Mouse (Mus musculus) stomach, embryonic 15.5 days (tissue): ENCODE measurements around the gene Tst. TPM values are rescaled to one million over a fixed set of nuclear protein-coding genes. Genes with fewer than 3 reads are reported as not detected.
A peak's percentile ranks its signal among the peaks of the same experiment; 100 is the strongest.

Source experiments
- ATAC-seq: fragments of 200-750 bp; cut with Nextera tagmentation; 2 replicates; pipeline ENCODE4 v1.8.0; 2017; ENCODE audit warnings: low read depth, moderate number of reproducible peaks, moderate TSS enrichment; ENCODE audit not compliant: insufficient read depth, low FRiP score
- H3K27ac ChIP-seq: fragments of 300-500 bp; sonication (generic); 2 replicates; pipeline ENCODE4 v1.5.1; 2015; ENCODE audit warnings: mild to moderate bottlenecking, inconsistent platforms
- H3K27me3 ChIP-seq: fragments of 300-500 bp; sonication (generic); replicated peaks from 2 replicates; pipeline ENCODE4 v1.6.1; 2015; ENCODE audit warnings: inconsistent platforms
- H3K36me3 ChIP-seq: fragments of 300-500 bp; sonication (generic); 2 replicates; pipeline ENCODE4 v1.6.1; 2015; ENCODE audit warnings: inconsistent platforms
- H3K4me1 ChIP-seq: fragments of 300-500 bp; sonication (generic); 2 replicates; pipeline ENCODE4 v1.6.1; 2015; ENCODE audit warnings: inconsistent platforms
- H3K4me2 ChIP-seq: fragments of 300-500 bp; sonication (generic); 2 replicates; pipeline ENCODE4 v1.6.1; 2015; ENCODE audit warnings: mild to moderate bottlenecking, inconsistent platforms
- H3K4me3 ChIP-seq: fragments of 300-500 bp; sonication (generic); replicated peaks from 2 replicates; pipeline ENCODE4 v1.5.1; 2015; ENCODE audit warnings: inconsistent platforms
- H3K9ac ChIP-seq: fragments of 300-500 bp; sonication (generic); 2 replicates; pipeline ENCODE4 v1.6.1; 2015; ENCODE audit warnings: inconsistent platforms
- H3K9me3 ChIP-seq: fragments of 300-500 bp; sonication (generic); 2 replicates; pipeline ENCODE4 v1.6.1; 2016; ENCODE audit warnings: inconsistent platforms
- WGBS: fragments of 180-500 bp; shearing (Covaris S2); methylation state at CpG from one replicate; pipeline ENCODE4 v1.1.7; 2015; 5-methylcytosine and 5-hydroxymethylcytosine counted together
- polyA plus RNA-seq: library from polyadenylated mRNA; unstranded; fragments of >200 nt; fragmentation: Nextera tagmentation; extraction: Ambion mirVana; gene quantifications from 2 replicates; pipeline ENCODE4 v1.2.1, GENCODE M21; 2015

Gene Tst
- polyA plus RNA-seq, 1 experiment from 2014 or later, result 89.8 TPM

DNA sequence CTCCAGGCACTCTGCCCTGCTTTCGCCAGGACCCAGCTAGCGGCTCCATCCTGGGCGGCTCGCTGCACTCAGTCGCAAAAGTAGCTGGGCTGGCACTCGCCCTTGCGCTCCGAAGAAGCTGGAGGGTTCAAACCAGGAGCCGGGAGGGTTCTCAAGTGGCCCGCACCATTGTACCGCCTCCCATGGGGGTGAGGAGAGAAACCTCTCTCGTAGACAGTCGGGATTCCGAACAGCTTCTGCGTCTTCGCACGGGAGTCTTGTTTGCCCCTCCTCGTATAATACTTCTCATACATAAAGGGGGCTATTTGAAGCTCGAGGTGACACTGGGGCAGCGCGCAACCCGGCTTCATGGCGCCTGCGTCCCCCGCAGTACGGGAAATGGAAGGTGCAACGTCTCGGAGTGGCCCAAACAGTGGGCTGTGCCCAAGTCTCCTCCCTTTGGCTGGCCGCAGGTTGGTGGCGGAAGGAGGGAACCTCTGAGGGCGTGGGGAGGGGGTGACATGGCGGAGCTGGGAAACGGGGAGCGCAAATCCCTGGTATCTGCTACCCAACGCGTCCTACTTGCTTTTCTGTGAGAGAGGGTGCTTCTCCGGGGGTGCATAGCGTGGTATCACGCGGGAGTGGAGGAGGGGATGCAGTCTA lies 707 bp upstream of the Tst start, which contains the start of gene Mpst:
Gene Mpst (plus strand): TSS at position 124 of the 642 bp plus-strand sequence.
- under 1% methylated on average over 40 of the region's 40 CpGs for WGBS
- no peaks in the 10 kb centered on the region for H3K9me3 ChIP-seq
- peak within 1 kb of the TSS; percentile 99 for H3K27ac ChIP-seq
- H3K4me3 ChIP-seq, result peak within 1 kb of the TSS; percentile 79
- peak; percentile 79 for ATAC-seq
- no peaks in the 10 kb centered on the region for H3K36me3 ChIP-seq
- peaks cover 16% of the 10 kb centered on the region; the same call in 1 of the 2 replicates for H3K27me3 ChIP-seq
- H3K4me1 ChIP-seq, result peaks cover 51% of the 10 kb centered on the region
- peak within 1 kb of the TSS; percentile 53 for H3K9ac ChIP-seq
- peak within 1 kb of the TSS; percentile 90 for H3K4me2 ChIP-seq

DNA sequence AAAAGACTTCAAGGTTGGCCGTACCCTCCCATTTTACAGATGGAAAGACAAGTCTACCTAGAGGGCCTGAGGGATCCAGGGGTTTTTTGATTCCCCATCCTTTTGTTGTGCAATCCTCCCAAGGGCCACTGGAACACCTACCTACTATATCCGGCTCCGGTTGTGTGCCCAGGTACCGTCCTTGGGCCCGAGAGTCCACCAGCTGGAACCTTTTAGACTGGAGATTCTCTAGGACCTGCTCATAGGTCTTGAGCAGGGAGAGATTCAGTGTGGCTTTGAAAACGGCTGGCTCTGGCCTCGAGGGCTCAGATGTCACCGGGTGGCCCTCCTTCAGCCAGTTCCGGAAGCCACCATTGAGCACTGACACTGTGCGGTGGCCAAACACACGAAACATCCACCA lies 609 bp downstream of the Tst start:
- 47% methylated on average over 11 of the region's 11 CpGs for WGBS
- peak overlapping the region; percentile 99 for H3K27ac ChIP-seq
- peaks cover 5% of the 10 kb centered on the region; the same call in 1 of the 2 replicates for H3K27me3 ChIP-seq
- no peaks in the 10 kb centered on the region for H3K9me3 ChIP-seq
- peak overlapping the region; percentile 79 for H3K4me3 ChIP-seq
- peak overlapping the region; percentile 53; the same call in 1 of the 2 replicates for H3K9ac ChIP-seq
- no peak for ATAC-seq
- peak overlapping the region; percentile 90 for H3K4me2 ChIP-seq
- no peaks in the 10 kb centered on the region for H3K36me3 ChIP-seq
- peaks cover 51% of the 10 kb centered on the region for H3K4me1 ChIP-seq

GRCm38 (mm10) chr15:78403896-78404295 lies 1.8 kb downstream of the Tst start:
- ATAC-seq, result no peak
- Histone ChIP-seq H3K9ac (no peak overlapping the region), H3K4me3 (peak overlapping the region; percentile 13; the same call in 1 of the 2 replicates), H3K27ac (peak overlapping the region; percentile 74), H3K9me3 (no peaks in the 10 kb centered on the region), H3K27me3 (no peaks in the 10 kb centered on the region), H3K4me1 (peaks cover 49% of the 10 kb centered on the region), H3K36me3 (no peaks in the 10 kb centered on the region), H3K4me2 (peak overlapping the region; percentile 90)
- WGBS, result 33% methylated on average over 1 of the region's 1 CpGs

DNA sequence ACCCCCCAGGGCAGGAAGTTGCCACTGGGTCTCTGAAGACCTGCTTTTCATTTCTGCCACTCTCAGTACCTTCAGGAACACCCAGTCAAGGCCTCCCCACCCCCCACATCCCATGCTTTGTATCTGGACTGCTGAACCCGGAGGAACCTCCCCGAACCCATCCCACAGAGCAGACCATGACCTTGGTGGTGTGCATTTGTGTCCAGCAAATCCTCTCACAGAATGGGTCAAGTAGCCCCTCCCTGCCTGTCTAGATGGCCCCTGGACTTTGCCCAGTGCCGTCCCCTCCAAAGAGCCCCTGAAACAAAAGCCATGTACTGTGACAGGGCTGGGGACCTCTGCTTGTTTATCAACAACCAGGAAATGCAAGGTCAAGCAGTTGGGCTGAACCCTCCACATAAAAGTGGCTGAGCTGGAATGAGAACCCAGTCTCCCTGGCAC lies 2.4 kb downstream of the Tst start:
- Histone ChIP-seq H3K4me2 (peak overlapping the region; percentile 90), H3K9me3 (no peaks in the 10 kb centered on the region), H3K27me3 (no peaks in the 10 kb centered on the region), H3K27ac (peak overlapping the region; percentile 74), H3K9ac (no peak overlapping the region), H3K4me1 (peaks cover 49% of the 10 kb centered on the region), H3K36me3 (no peaks in the 10 kb centered on the region), H3K4me3 (peak overlapping the region; percentile 13; the same call in 1 of the 2 replicates)
- 48% methylated on average over 3 of the region's 3 CpGs for WGBS
- no peak for ATAC-seq

DNA sequence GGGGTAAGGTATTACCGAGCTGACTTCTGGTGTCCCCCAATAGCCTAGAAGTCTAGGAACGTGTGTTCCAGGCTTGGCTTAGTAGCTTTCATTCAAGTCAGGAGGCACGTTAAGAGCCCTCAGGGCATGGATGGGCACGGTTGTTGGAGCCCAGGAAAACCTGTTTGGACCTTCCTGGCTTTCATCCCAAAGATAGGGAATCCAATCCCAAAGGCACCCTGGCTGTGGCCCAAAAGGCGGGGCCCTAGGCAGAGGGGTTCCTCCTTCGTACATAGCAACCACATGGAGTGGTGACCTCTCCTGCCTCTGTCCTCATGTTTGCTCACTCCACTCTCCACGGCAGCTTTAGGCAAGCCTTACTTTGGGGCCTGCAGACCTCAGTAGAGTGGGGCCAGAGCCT lies 3.3 kb downstream of the Tst start:
- no peak overlapping the region for H3K9ac ChIP-seq
- peak overlapping the region; percentile 74 for H3K27ac ChIP-seq
- no peak overlapping the region for H3K4me3 ChIP-seq
- ATAC-seq, result no peak
- peaks cover 47% of the 10 kb centered on the region for H3K4me1 ChIP-seq
- 61% methylated on average over 7 of the region's 7 CpGs for WGBS
- no peaks in the 10 kb centered on the region for H3K27me3 ChIP-seq
- no peaks in the 10 kb centered on the region for H3K9me3 ChIP-seq
- H3K4me2 ChIP-seq, result peak overlapping the region; percentile 90
- H3K36me3 ChIP-seq, result no peaks in the 10 kb centered on the region

DNA sequence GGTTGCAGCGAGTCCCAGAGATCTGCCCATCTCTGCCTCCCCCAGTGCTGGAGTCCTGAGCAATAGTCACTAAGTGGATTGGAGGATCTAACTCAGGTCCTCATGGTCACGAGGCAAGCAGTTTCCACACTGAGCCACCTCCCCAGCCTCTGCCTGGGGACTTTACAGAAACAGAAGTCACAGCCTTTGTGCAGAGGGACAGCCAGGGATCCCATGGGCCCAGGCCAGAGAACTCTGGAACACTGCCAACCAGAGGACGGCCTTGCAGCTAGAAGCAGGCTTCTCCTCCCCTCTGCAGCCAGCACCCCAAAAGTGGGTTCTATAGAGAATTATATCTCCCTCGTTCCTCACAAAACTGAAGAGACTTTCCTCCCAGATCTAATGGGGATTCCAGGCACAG lies 3.8 kb downstream of the Tst start:
- Histone ChIP-seq H3K36me3 (no peaks in the 10 kb centered on the region), H3K27me3 (no peaks in the 10 kb centered on the region), H3K4me3 (no peak overlapping the region), H3K9ac (no peak overlapping the region), H3K27ac (peak overlapping the region; percentile 74), H3K9me3 (no peaks in the 10 kb centered on the region), H3K4me1 (peaks cover 42% of the 10 kb centered on the region), H3K4me2 (0 out of 2 replicates have a peak overlapping the region, but pooled peaks have one; percentile 90)
- no peak for ATAC-seq
- 52% methylated on average over 4 of the region's 4 CpGs for WGBS

- Histone ChIP-seq H3K4me2 (0 out of 2 replicates have a peak overlapping the region, but pooled peaks have one; percentile 90), H3K27me3 (no peaks in the 10 kb centered on the region), H3K9me3 (no peaks in the 10 kb centered on the region), H3K36me3 (no peaks in the 10 kb centered on the region), H3K4me3 (no peak overlapping the region), H3K4me1 (peaks cover 41% of the 10 kb centered on the region), H3K9ac (no peak overlapping the region), H3K27ac (peak overlapping the region; percentile 74; the same call in 1 of the 2 replicates)
- 71% methylated on average over 6 of the region's 6 CpGs for WGBS
- ATAC-seq, result no peak
Observed at GRCm38 (mm10) chr15:78401345-78401744, 4.4 kb downstream of the Tst start.

- H3K27me3 ChIP-seq, result no peaks in the 10 kb centered on the region
- H3K4me2 ChIP-seq, result no peak within 1 kb of the TSS
- H3K27ac ChIP-seq, result no peak within 1 kb of the TSS
- no peak within 1 kb of the TSS for H3K9ac ChIP-seq
- H3K4me1 ChIP-seq, result no peaks in the 10 kb centered on the region
- no peaks in the 10 kb centered on the region for H3K36me3 ChIP-seq
- 80% methylated on average over 8 of the region's 8 CpGs for WGBS
- H3K9me3 ChIP-seq, result no peaks in the 10 kb centered on the region
- no peak for ATAC-seq
- no peak within 1 kb of the TSS for H3K4me3 ChIP-seq
Observed at GRCm38 (mm10) chr15:78395478-78395962, 10.2 kb downstream of the Tst start, which contains the start of gene Tex33. TSS of gene Tex33 (minus strand) at chr15:78395912.

DNA sequence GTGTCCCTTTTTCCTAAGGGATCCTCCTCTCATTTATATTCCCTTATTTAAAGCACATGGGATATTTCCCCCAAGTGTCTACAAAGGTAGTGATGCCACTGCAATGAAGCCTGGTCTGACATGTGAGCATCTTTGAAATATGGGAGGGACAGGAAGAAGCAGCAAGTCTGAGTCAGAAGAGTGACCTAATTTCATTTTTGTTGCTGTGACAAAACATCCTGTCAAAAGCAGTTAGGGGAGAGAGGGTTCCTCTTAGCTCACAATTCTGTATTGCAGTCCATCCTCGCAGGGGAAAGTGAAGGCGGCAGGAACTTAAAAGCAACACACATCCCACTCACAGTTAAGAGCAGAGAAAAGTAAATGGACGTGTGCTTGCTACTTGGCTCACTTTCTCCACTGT lies 14.9 kb downstream of the Tst start:
- Histone ChIP-seq H3K27me3 (no peaks in the 10 kb centered on the region), H3K4me1 (no peaks in the 10 kb centered on the region), H3K27ac (no peak overlapping the region), H3K9me3 (no peaks in the 10 kb centered on the region), H3K4me3 (no peak overlapping the region), H3K4me2 (no peak overlapping the region), H3K9ac (no peak overlapping the region), H3K36me3 (no peaks in the 10 kb centered on the region)
- no peak for ATAC-seq
- WGBS, result 74% methylated on average over 3 of the region's 3 CpGs

DNA sequence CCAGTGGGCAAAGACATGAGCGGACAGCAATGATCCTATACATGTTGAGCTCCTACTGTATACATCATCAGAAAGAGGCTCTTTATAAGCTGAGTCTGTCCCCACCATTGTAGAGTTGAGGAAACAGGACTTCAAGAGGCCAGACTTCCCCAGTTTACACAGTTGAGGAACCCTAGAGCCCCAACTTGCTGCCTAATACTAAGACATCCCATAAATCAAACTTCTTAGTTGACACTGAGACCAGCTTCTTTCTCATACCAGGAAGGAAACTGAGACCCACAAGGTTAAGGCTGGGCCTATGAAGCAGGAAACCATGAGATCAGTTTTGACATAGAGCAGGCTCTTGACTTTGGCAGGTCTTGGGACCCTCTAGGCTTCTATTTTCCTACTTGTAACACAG lies 20.1 kb downstream of the Tst start:
- no peaks in the 10 kb centered on the region for H3K4me1 ChIP-seq
- no peak for ATAC-seq
- H3K9ac ChIP-seq, result no peak overlapping the region
- no peak overlapping the region for H3K4me2 ChIP-seq
- H3K27ac ChIP-seq, result no peak overlapping the region
- no peaks in the 10 kb centered on the region for H3K9me3 ChIP-seq
- no peaks in the 10 kb centered on the region for H3K36me3 ChIP-seq
- WGBS, result 92% methylated on average over 1 of the region's 1 CpGs
- H3K27me3 ChIP-seq, result no peaks in the 10 kb centered on the region; the same call in 1 of the 2 replicates
- no peak overlapping the region for H3K4me3 ChIP-seq

GRCm38 (mm10) chr15:78384220-78385116 lies 21.2 kb downstream of the Tst start:
- Histone ChIP-seq H3K9ac (no peak overlapping the region), H3K27ac (peak overlapping the region; percentile 3; the same call in 1 of the 2 replicates), H3K4me2 (no peak overlapping the region), H3K36me3 (no peaks in the 10 kb centered on the region), H3K4me3 (no peak overlapping the region), H3K4me1 (no peaks in the 10 kb centered on the region), H3K9me3 (no peaks in the 10 kb centered on the region), H3K27me3 (no peaks in the 10 kb centered on the region; the same call in 1 of the 2 replicates)
- 72% methylated on average over 7 of the region's 7 CpGs for WGBS
- ATAC-seq, result no peak
